Mouse (Mus musculus): ENCODE results near the gene Phf14. TPM values are rescaled to one million over a fixed set of nuclear protein-coding genes. Genes with fewer than 3 reads are reported as not detected.

The Phf14 gene
- polyA plus RNA-seq, 1 experiment from 2014 or later: 21.7 TPM

DNA sequence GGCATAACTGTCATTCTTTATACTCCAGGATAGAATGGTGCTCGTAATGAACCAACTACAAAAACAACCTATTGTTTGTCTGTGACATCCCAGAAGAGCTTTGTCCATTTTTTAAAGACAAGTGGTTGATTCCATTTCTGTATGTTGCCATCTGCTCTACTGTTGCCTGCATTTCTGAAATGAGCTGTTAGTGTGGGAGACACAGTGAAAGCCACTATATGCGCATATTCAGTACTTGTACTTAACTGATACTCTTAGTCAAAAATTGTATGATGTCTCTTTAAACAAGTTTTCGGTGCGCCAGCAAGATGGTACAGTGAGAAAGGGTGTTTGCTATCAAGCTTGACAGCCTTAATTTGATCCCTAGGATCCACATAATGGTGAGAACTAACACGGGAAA, 177.1 kb downstream of the Phf14 start:
- Histone ChIP-seq H3K4me2 (ENCODE audit: low read depth, low read length) (no peak overlapping the region), H3K27me3 (ENCODE audit: insufficient read depth, low read length) (no peaks in the 10 kb centered on the region), H3K27ac (ENCODE audit: low read depth) (no peak overlapping the region), H3K36me3 (replicated peaks; ENCODE audit: insufficient read depth, low read length) (no peaks in the 10 kb centered on the region), H3K9me3 (ENCODE audit: low read length) (no peaks in the 10 kb centered on the region), H3K4me1 (ENCODE audit: insufficient read depth) (no peaks in the 10 kb centered on the region), H3K4me3 (ENCODE audit: low read depth, low read length) (no peak overlapping the region), H3K9ac (replicated peaks) (no peak overlapping the region)
- TF ChIP-seq EP300 (IDR thresholded peaks at IDR 0.05; ENCODE audit: low read depth): no peak
- no peak for TF ChIP-seq CTCF (IDR thresholded peaks at IDR 0.05; ENCODE audit: low read depth)
- 79% methylated on average over 5 of the region's 5 CpGs for WGBS (ENCODE audit: insufficient replicate concordance)
- no peak for DNase-seq
- ATAC-seq: no peak

DNA sequence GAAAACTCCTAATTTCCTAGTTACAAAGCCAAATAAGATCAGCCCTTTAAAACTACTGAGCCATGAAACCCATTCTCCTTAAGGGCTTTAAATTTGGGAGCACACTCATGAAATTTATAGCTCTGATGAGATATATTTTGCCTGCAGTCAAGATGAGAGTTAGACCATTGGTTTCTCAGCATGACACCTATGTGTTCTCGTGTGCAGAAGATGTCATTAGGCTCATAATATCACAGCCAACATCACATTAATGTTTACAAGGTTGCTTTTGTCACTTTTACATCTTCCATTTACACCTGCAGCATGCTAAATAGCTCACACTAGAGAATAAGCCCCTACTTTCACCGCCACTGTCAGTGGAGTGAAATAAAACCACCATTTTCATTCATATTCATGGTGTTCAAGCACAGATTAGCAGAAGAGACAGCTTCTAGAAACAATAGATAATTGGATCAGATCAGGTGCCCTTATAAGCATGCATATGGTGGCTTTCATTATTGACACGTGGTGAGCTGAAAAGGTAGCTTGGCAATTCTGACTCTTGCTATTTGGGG, 181.9 kb downstream of the Phf14 start:
- Histone ChIP-seq H3K36me3 (replicated peaks; ENCODE audit: insufficient read depth, low read length) (no peaks in the 10 kb centered on the region), H3K9ac (replicated peaks) (no peak overlapping the region), H3K27me3 (ENCODE audit: insufficient read depth, low read length) (no peaks in the 10 kb centered on the region), H3K4me2 (ENCODE audit: low read depth, low read length) (no peak overlapping the region), H3K4me1 (ENCODE audit: insufficient read depth) (no peaks in the 10 kb centered on the region), H3K4me3 (ENCODE audit: low read depth, low read length) (no peak overlapping the region), H3K9me3 (ENCODE audit: low read length) (peaks cover 3% of the 10 kb centered on the region; the same call in 1 of the 2 replicates), H3K27ac (ENCODE audit: low read depth) (no peak overlapping the region)
- TF ChIP-seq EP300 (IDR thresholded peaks at IDR 0.05; ENCODE audit: low read depth) (no peak), CTCF (IDR thresholded peaks at IDR 0.05; ENCODE audit: low read depth) (no peak)
- DNase-seq (no peak), ATAC-seq (no peak)
- 68% methylated on average over 3 of the region's 3 CpGs for WGBS (ENCODE audit: insufficient replicate concordance)

- no peak overlapping the region for H3K9ac ChIP-seq (replicated peaks)
- H3K4me1 ChIP-seq (ENCODE audit: insufficient read depth): no peaks in the 10 kb centered on the region
- no peak overlapping the region for H3K27ac ChIP-seq (ENCODE audit: low read depth)
- no peak overlapping the region for H3K4me2 ChIP-seq (ENCODE audit: low read depth, low read length)
- H3K36me3 ChIP-seq (replicated peaks; ENCODE audit: insufficient read depth, low read length): no peaks in the 10 kb centered on the region
- no peak for TF ChIP-seq EP300 (IDR thresholded peaks at IDR 0.05; ENCODE audit: low read depth)
- TF ChIP-seq CTCF (IDR thresholded peaks at IDR 0.05; ENCODE audit: low read depth): no peak
- peaks cover 3% of the 10 kb centered on the region; the same call in 1 of the 2 replicates for H3K9me3 ChIP-seq (ENCODE audit: low read length)
- ATAC-seq (no peak), DNase-seq (no peak)
- H3K27me3 ChIP-seq (ENCODE audit: insufficient read depth, low read length): no peaks in the 10 kb centered on the region
- H3K4me3 ChIP-seq (ENCODE audit: low read depth, low read length): no peak overlapping the region
- WGBS (ENCODE audit: insufficient replicate concordance): 26% methylated on average over 1 of the region's 1 CpGs
Observed at GRCm38 (mm10) chr6:12095716-12096115, 188.1 kb downstream of the Phf14 start.

DNA sequence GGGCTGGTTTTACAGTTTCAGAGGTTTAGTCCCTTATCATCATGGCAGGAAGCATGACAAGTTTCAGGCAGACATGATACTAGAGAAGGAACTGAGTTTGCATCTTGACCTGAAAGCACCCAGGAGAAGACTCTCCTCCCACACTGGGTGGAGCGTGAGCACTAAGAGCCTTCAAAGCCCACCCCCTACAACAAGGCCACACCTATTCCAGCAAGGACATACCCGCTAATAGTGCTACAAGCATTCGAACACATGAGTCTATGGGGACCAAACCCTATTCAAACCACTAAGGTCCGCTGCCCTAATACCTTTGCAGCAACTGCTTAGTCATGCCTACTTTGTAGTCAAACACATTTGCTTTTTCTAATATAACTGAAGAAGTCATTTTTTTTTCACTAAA, 189.5 kb downstream of the Phf14 start:
- Histone ChIP-seq H3K36me3 (replicated peaks; ENCODE audit: insufficient read depth, low read length) (no peaks in the 10 kb centered on the region), H3K4me2 (ENCODE audit: low read depth, low read length) (no peak overlapping the region), H3K9me3 (ENCODE audit: low read length) (peaks cover under 1% of the 10 kb centered on the region; the same call in 1 of the 2 replicates), H3K27ac (ENCODE audit: low read depth) (no peak overlapping the region), H3K4me1 (ENCODE audit: insufficient read depth) (no peaks in the 10 kb centered on the region), H3K27me3 (ENCODE audit: insufficient read depth, low read length) (no peaks in the 10 kb centered on the region), H3K4me3 (ENCODE audit: low read depth, low read length) (no peak overlapping the region), H3K9ac (replicated peaks) (no peak overlapping the region)
- DNase-seq (no peak), ATAC-seq (no peak)
- TF ChIP-seq CTCF (IDR thresholded peaks at IDR 0.05; ENCODE audit: low read depth) (no peak), EP300 (IDR thresholded peaks at IDR 0.05; ENCODE audit: low read depth) (no peak)
- WGBS (ENCODE audit: insufficient replicate concordance): 62% methylated on average over 4 of the region's 4 CpGs

DNA sequence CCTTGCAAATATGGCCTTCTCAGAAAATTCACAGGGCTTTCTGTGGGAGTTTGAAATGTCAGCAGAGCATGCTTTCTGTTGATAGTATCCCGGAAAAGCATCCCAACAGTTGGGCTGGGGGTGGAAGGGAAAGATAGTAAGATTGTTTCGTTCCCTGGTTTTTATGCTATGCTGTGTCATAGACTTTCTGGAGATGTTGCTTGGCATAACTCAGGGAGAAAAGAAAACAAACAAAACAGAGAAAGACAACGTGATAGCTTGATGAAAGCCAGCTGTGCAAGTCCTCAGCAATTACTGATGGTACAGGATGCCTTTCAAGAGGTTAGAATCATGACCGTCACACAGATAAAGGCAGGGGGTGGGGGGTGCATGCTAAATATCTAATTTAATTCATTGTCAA, 197.5 kb downstream of the Phf14 start:
- H3K27ac ChIP-seq (ENCODE audit: low read depth): no peak overlapping the region
- DNase-seq: no peak
- WGBS (ENCODE audit: insufficient replicate concordance): 67% methylated on average over 4 of the region's 4 CpGs
- no peak overlapping the region for H3K4me3 ChIP-seq (ENCODE audit: low read depth, low read length)
- H3K9ac ChIP-seq (replicated peaks): no peak overlapping the region
- ATAC-seq: no peak
- H3K4me1 ChIP-seq (ENCODE audit: insufficient read depth): no peaks in the 10 kb centered on the region
- no peaks in the 10 kb centered on the region for H3K27me3 ChIP-seq (ENCODE audit: insufficient read depth, low read length)
- no peak overlapping the region for H3K4me2 ChIP-seq (ENCODE audit: low read depth, low read length)
- TF ChIP-seq CTCF (IDR thresholded peaks at IDR 0.05; ENCODE audit: low read depth): no peak
- TF ChIP-seq EP300 (IDR thresholded peaks at IDR 0.05; ENCODE audit: low read depth): no peak
- H3K36me3 ChIP-seq (replicated peaks; ENCODE audit: insufficient read depth, low read length): no peaks in the 10 kb centered on the region
- H3K9me3 ChIP-seq (ENCODE audit: low read length): no peaks in the 10 kb centered on the region

GRCm38 (mm10) chr6:12107326-12107725, 199.7 kb downstream of the Phf14 start:
- 64% methylated on average over 10 of the region's 10 CpGs for WGBS (ENCODE audit: insufficient replicate concordance)
- no peaks in the 10 kb centered on the region for H3K9me3 ChIP-seq (ENCODE audit: low read length)
- H3K4me2 ChIP-seq (ENCODE audit: low read depth, low read length): no peak overlapping the region
- H3K27me3 ChIP-seq (ENCODE audit: insufficient read depth, low read length): no peaks in the 10 kb centered on the region
- no peak for ATAC-seq
- no peak overlapping the region for H3K27ac ChIP-seq (ENCODE audit: low read depth)
- TF ChIP-seq EP300 (IDR thresholded peaks at IDR 0.05; ENCODE audit: low read depth) (no peak), CTCF (IDR thresholded peaks at IDR 0.05; ENCODE audit: low read depth) (no peak)
- H3K36me3 ChIP-seq (replicated peaks; ENCODE audit: insufficient read depth, low read length): no peaks in the 10 kb centered on the region
- H3K4me1 ChIP-seq (ENCODE audit: insufficient read depth): no peaks in the 10 kb centered on the region
- no peak overlapping the region for H3K4me3 ChIP-seq (ENCODE audit: low read depth, low read length)
- H3K9ac ChIP-seq (replicated peaks): no peak overlapping the region
- no peak for DNase-seq

GRCm38 (mm10) chr6:12107786-12108185, 200.2 kb downstream of the Phf14 start:
- Histone ChIP-seq H3K27me3 (ENCODE audit: insufficient read depth, low read length) (no peaks in the 10 kb centered on the region), H3K4me1 (ENCODE audit: insufficient read depth) (no peaks in the 10 kb centered on the region), H3K36me3 (replicated peaks; ENCODE audit: insufficient read depth, low read length) (no peaks in the 10 kb centered on the region), H3K4me2 (ENCODE audit: low read depth, low read length) (no peak overlapping the region), H3K4me3 (ENCODE audit: low read depth, low read length) (no peak overlapping the region), H3K9me3 (ENCODE audit: low read length) (no peaks in the 10 kb centered on the region), H3K27ac (ENCODE audit: low read depth) (no peak overlapping the region), H3K9ac (replicated peaks) (no peak overlapping the region)
- ATAC-seq: no peak
- WGBS (ENCODE audit: insufficient replicate concordance): 22% methylated on average over 8 of the region's 8 CpGs
- no peak for DNase-seq
- TF ChIP-seq CTCF (IDR thresholded peaks at IDR 0.05; ENCODE audit: low read depth) (no peak), EP300 (IDR thresholded peaks at IDR 0.05; ENCODE audit: low read depth) (no peak)

All from liver, postnatal 0 days (tissue).